Mouse (Mus musculus) midbrain, embryonic 12.5 days (tissue): ENCODE results near the gene Srm. TPM values are rescaled to one million over a fixed set of nuclear protein-coding genes. Genes with fewer than 3 reads are reported as not detected.

ENCODE experiments used
- ATAC-seq: fragments of 200-750 bp; cut with Nextera tagmentation; 2 replicates; pipeline ENCODE4 v1.8.0; 2017; ENCODE audit warnings: low read depth, moderate TSS enrichment, moderate library complexity; ENCODE audit not compliant: low FRiP score
- H3K27ac ChIP-seq: fragments of 300-500 bp; sonication (generic); replicated peaks from 2 replicates; pipeline ENCODE4 v1.5.1; 2016; ENCODE audit warnings: mild to moderate bottlenecking
- H3K27me3 ChIP-seq: fragments of 300-500 bp; sonication (generic); 2 replicates; pipeline ENCODE4 v1.6.1; 2016; ENCODE audit warnings: mild to moderate bottlenecking
- H3K36me3 ChIP-seq: fragments of 300-500 bp; sonication (generic); 2 replicates; pipeline ENCODE4 v1.6.1; 2016
- H3K4me1 ChIP-seq: fragments of 300-500 bp; sonication (generic); 2 replicates; pipeline ENCODE4 v1.6.1; 2016
- H3K4me2 ChIP-seq: fragments of 300-500 bp; sonication (generic); replicated peaks from 2 replicates; pipeline ENCODE4 v1.6.1; 2016; ENCODE audit warnings: mild to moderate bottlenecking, moderate library complexity
- H3K4me3 ChIP-seq: fragments of 300-500 bp; sonication (generic); 2 replicates; pipeline ENCODE4 v1.5.1; 2016; ENCODE audit warnings: mild to moderate bottlenecking
- H3K9ac ChIP-seq: fragments of 300-500 bp; sonication (generic); replicated peaks from 2 replicates; pipeline ENCODE4 v1.6.1; 2016; ENCODE audit warnings: mild to moderate bottlenecking, moderate library complexity
- H3K9me3 ChIP-seq: fragments of 300-500 bp; sonication (generic); 2 replicates; pipeline ENCODE4 v1.6.1; 2016; ENCODE audit warnings: mild to moderate bottlenecking
- WGBS: fragments of 180-500 bp; shearing (Covaris S2); methylation state at CpG from one replicate; pipeline ENCODE4 v1.1.7; 2016; 5-methylcytosine and 5-hydroxymethylcytosine counted together
- polyA plus RNA-seq: library from polyadenylated mRNA; unstranded; fragments of >200 nt; fragmentation: Nextera tagmentation; extraction: Ambion mirVana; gene quantifications from 2 replicates; pipeline ENCODE4 v1.2.1, GENCODE M21; 2016

Gene Srm
- polyA plus RNA-seq, 1 experiment from 2014 or later: 146 TPM

GRCm38 (mm10) chr4:148603376-148604139 lies 12.3 kb downstream of the Srm start:
- ATAC-seq: no peak
- H3K27ac ChIP-seq: no peak overlapping the region
- no peak overlapping the region for H3K4me3 ChIP-seq
- H3K36me3 ChIP-seq: peaks cover 8% of the 10 kb centered on the region
- H3K4me2 ChIP-seq: no peak overlapping the region
- no peaks in the 10 kb centered on the region for H3K27me3 ChIP-seq
- no peak overlapping the region for H3K9ac ChIP-seq
- WGBS: 71% methylated on average over 10 of the region's 10 CpGs
- H3K9me3 ChIP-seq: no peaks in the 10 kb centered on the region
- no peaks in the 10 kb centered on the region for H3K4me1 ChIP-seq

DNA sequence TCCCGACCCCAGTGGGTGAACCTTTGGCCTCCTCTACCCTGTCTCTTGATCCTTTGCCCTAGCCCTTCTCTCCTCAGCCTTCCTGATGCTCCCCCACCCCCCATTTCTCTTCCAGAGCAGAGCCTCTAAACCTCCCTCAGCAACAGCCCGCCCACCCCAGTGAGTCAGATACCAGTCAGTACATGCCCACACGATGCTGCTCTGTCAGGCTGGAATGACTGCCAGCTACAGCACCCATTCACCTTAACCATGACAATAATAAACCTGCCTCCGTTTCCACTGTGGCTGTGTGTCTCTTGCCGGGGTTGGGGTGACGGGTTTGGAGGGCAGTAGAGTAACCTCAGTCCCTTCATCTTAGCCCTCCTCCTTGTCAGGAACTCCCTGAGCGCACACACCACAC lies 12.8 kb downstream of the Srm start:
- Histone ChIP-seq H3K4me3 (no peak overlapping the region), H3K4me2 (no peak overlapping the region), H3K36me3 (peaks cover 3% of the 10 kb centered on the region; the same call in 1 of the 2 replicates), H3K27ac (no peak overlapping the region), H3K4me1 (no peaks in the 10 kb centered on the region), H3K9me3 (no peaks in the 10 kb centered on the region), H3K27me3 (no peaks in the 10 kb centered on the region), H3K9ac (no peak overlapping the region)
- 83% methylated on average over 7 of the region's 7 CpGs for WGBS
- no peak for ATAC-seq

- H3K4me3 ChIP-seq: no peak overlapping the region
- no peaks in the 10 kb centered on the region for H3K9me3 ChIP-seq
- H3K27ac ChIP-seq: no peak overlapping the region
- 92% methylated on average over 3 of the region's 3 CpGs for WGBS
- H3K36me3 ChIP-seq: peaks cover 3% of the 10 kb centered on the region; the same call in 1 of the 2 replicates
- H3K4me2 ChIP-seq: no peak overlapping the region
- no peaks in the 10 kb centered on the region for H3K27me3 ChIP-seq
- ATAC-seq: peak; percentile 45; the same call in 1 of the 2 replicates
- no peaks in the 10 kb centered on the region for H3K4me1 ChIP-seq
- no peak overlapping the region for H3K9ac ChIP-seq
Measured at GRCm38 (mm10) chr4:148604541-148605165, 13.3 kb downstream of the Srm start.

DNA sequence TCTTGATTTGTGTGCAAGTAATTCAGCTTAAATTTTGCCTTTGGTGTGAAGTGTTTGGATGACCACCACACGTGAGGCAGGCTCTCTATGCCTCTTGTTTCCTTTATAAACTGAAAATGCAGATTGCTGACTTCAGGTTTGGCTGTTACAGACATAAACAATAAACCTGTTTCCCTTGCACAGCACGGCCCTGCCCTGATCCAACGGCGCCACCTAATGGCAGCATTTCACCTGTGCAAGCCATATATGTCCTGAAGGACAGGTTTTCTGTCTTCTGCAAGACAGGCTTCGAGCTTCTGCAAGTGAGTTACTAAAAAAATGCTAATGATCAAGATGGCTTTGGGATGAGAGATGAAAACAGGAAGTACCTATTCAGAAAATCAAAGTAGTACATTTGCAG lies 16.5 kb downstream of the Srm start:
- no peaks in the 10 kb centered on the region for H3K27me3 ChIP-seq
- H3K4me1 ChIP-seq: no peaks in the 10 kb centered on the region
- H3K9me3 ChIP-seq: no peaks in the 10 kb centered on the region
- no peak overlapping the region for H3K27ac ChIP-seq
- peaks cover 25% of the 10 kb centered on the region; the same call in 1 of the 2 replicates for H3K36me3 ChIP-seq
- H3K4me2 ChIP-seq: no peak overlapping the region
- WGBS: 29% methylated on average over 5 of the region's 5 CpGs
- ATAC-seq: no peak
- H3K4me3 ChIP-seq: no peak overlapping the region
- H3K9ac ChIP-seq: no peak overlapping the region

GRCm38 (mm10) chr4:148609805-148610204 lies 18.5 kb downstream of the Srm start:
- 91% methylated on average over 5 of the region's 5 CpGs for WGBS
- Histone ChIP-seq H3K9ac (no peak overlapping the region), H3K27me3 (no peaks in the 10 kb centered on the region), H3K36me3 (peaks cover 40% of the 10 kb centered on the region), H3K4me3 (no peak overlapping the region), H3K4me1 (no peaks in the 10 kb centered on the region), H3K27ac (no peak overlapping the region), H3K9me3 (no peaks in the 10 kb centered on the region), H3K4me2 (no peak overlapping the region)
- no peak for ATAC-seq

GRCm38 (mm10) chr4:148610631-148611364 lies 19.5 kb downstream of the Srm start:
- Histone ChIP-seq H3K4me1 (no peaks in the 10 kb centered on the region), H3K4me3 (no peak overlapping the region), H3K36me3 (peaks cover 50% of the 10 kb centered on the region), H3K9me3 (no peaks in the 10 kb centered on the region), H3K27me3 (no peaks in the 10 kb centered on the region), H3K4me2 (no peak overlapping the region), H3K9ac (no peak overlapping the region), H3K27ac (no peak overlapping the region)
- ATAC-seq: no peak
- WGBS: 77% methylated on average over 5 of the region's 5 CpGs

GRCm38 (mm10) chr4:148612557-148612956 lies 21.3 kb downstream of the Srm start:
- Histone ChIP-seq H3K4me1 (no peaks in the 10 kb centered on the region), H3K27me3 (no peaks in the 10 kb centered on the region), H3K4me3 (no peak overlapping the region), H3K36me3 (peaks cover 64% of the 10 kb centered on the region), H3K4me2 (no peak overlapping the region), H3K9me3 (no peaks in the 10 kb centered on the region), H3K9ac (no peak overlapping the region), H3K27ac (no peak overlapping the region)
- no peak for ATAC-seq
- 71% methylated on average over 4 of the region's 4 CpGs for WGBS

DNA sequence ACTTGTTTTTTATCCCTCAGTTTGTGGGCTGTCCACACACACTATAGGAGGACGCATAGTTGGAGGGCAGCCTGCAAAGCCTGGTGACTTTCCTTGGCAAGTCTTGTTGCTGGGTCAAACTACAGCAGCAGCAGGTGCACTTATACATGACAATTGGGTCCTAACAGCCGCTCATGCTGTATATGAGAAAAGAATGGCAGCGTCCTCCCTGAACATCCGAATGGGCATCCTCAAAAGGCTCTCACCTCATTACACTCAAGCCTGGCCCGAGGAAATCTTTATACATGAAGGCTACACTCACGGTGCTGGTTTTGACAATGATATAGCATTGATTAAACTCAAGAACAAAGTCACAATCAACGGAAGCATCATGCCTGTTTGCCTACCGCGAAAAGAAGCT lies 22.4 kb downstream of the Srm start:
- no peak overlapping the region for H3K27ac ChIP-seq
- H3K4me3 ChIP-seq: no peak overlapping the region
- 73% methylated on average over 9 of the region's 9 CpGs for WGBS
- H3K4me1 ChIP-seq: no peaks in the 10 kb centered on the region
- no peaks in the 10 kb centered on the region for H3K9me3 ChIP-seq
- no peak overlapping the region for H3K4me2 ChIP-seq
- H3K36me3 ChIP-seq: peaks cover 71% of the 10 kb centered on the region
- ATAC-seq: no peak
- H3K27me3 ChIP-seq: no peaks in the 10 kb centered on the region
- no peak overlapping the region for H3K9ac ChIP-seq

GRCm38 (mm10) chr4:148619805-148620204 lies 28.5 kb downstream of the Srm start:
- no peak for ATAC-seq
- Histone ChIP-seq H3K9me3 (no peaks in the 10 kb centered on the region), H3K27me3 (no peaks in the 10 kb centered on the region), H3K27ac (no peak overlapping the region), H3K4me1 (peaks cover 17% of the 10 kb centered on the region; the same call in 1 of the 2 replicates), H3K4me2 (no peak overlapping the region), H3K36me3 (peaks cover 92% of the 10 kb centered on the region), H3K9ac (no peak overlapping the region), H3K4me3 (no peak overlapping the region)
- 89% methylated on average over 1 of the region's 1 CpGs for WGBS

- WGBS: 100% methylated on average over 1 of the region's 1 CpGs
- no peak overlapping the region for H3K9ac ChIP-seq
- no peak overlapping the region for H3K27ac ChIP-seq
- H3K4me2 ChIP-seq: no peak overlapping the region
- ATAC-seq: no peak
- H3K36me3 ChIP-seq: peaks cover 86% of the 10 kb centered on the region
- no peaks in the 10 kb centered on the region for H3K9me3 ChIP-seq
- H3K27me3 ChIP-seq: no peaks in the 10 kb centered on the region
- H3K4me3 ChIP-seq: no peak overlapping the region
- H3K4me1 ChIP-seq: peaks cover 20% of the 10 kb centered on the region; the same call in 1 of the 2 replicates
Measured at GRCm38 (mm10) chr4:148620718-148621117, 29.4 kb downstream of the Srm start.

GRCm38 (mm10) chr4:148622485-148622884 lies 31.2 kb downstream of the Srm start:
- Histone ChIP-seq H3K4me1 (peaks cover 20% of the 10 kb centered on the region; the same call in 1 of the 2 replicates), H3K4me2 (no peak overlapping the region), H3K9ac (no peak overlapping the region), H3K27ac (no peak overlapping the region), H3K27me3 (no peaks in the 10 kb centered on the region), H3K36me3 (peaks cover 69% of the 10 kb centered on the region), H3K9me3 (no peaks in the 10 kb centered on the region), H3K4me3 (no peak overlapping the region)
- WGBS: 94% methylated on average over 4 of the region's 4 CpGs
- ATAC-seq: no peak

- 93% methylated on average over 4 of the region's 4 CpGs for WGBS
- Histone ChIP-seq H3K27ac (no peak overlapping the region), H3K36me3 (peaks cover 62% of the 10 kb centered on the region), H3K27me3 (no peaks in the 10 kb centered on the region), H3K4me2 (no peak overlapping the region), H3K4me1 (peaks cover 20% of the 10 kb centered on the region; the same call in 1 of the 2 replicates), H3K9ac (no peak overlapping the region), H3K4me3 (peak overlapping the region; percentile 2; the same call in 1 of the 2 replicates), H3K9me3 (no peaks in the 10 kb centered on the region)
- no peak for ATAC-seq
Measured at GRCm38 (mm10) chr4:148623609-148624008, 32.3 kb downstream of the Srm start.
